Mouse (Mus musculus) liver, postnatal 0 days (tissue): ENCODE measurements around the gene Trmt2a.

Experiments
- CTCF ChIP-seq: sonication (generic); IDR thresholded peaks from 2 replicates; pipeline ENCODE4 v1.5.1; 2016; ENCODE audit warnings: antibody characterized with exemption, low read depth
- EP300 ChIP-seq: IDR thresholded peaks from 2 replicates; pipeline ENCODE4 v1.6.1; 2016; ENCODE audit warnings: antibody characterized with exemption, low read depth, mild to moderate bottlenecking

DNA sequence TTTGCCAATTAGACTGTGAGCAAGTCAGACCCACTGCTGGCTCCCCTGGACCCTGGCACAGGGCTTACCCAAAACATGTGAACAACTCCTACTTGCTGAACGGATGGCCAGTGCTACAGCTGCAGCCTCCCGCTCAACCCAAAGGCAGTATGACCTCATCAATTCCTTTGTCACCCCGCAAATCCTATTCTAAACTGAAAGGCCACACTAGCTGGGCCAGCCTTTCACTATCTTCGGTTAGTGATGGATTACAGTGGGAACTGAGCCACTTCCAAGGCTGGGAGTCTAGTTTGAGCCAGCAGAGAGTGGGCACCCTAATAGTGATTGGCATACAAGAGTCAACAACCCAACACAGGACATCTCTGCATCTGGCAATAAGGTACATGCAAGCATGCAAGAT is 39.7 kb downstream of the Trmt2a start:
- TF ChIP-seq CTCF (no peak), EP300 (no peak)
